Mouse (Mus musculus): ENCODE data around the gene Fam166a. TPM values are rescaled to one million over a fixed set of nuclear protein-coding genes. Genes with fewer than 3 reads are reported as not detected.
A peak's percentile ranks its signal among the peaks of the same experiment; 100 is the strongest.
"Not testable (repeated sequence)": the region's sequence is repeated elsewhere in the genome, so short reads cannot be mapped to it uniquely, and the experiment has no call there.

Gene Fam166a
- polyA plus RNA-seq, 1 experiment from 2014 or later: 1.1 TPM

DNA sequence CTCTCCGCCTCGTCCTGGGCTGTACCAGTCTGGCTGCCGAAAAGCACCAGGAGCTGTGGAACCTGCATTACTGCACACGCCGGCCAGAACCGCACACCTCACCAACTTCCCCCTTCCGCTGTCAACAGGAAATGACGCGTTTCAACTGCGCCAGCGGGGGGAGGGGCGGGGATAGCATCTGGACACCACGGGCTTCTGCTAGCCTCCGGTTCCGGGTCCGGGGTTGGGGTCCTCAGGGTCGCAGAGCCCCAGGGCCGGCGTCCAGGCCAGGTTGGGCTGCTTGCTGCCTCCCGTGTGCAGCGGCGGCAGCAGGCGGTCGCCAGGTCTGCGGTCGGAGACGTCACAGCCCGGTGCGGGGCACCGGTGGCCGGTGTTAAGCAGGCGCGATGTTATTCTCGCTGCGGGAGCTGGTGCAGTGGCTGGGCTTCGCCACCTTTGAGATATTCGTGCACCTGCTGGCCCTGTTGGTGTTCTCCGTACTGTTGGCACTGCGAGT, 36.8 kb downstream of the Fam166a start, which contains the start of gene Tmem203:
Tmem203 (plus strand) TSS at position 156 of the 496 bp plus-strand sequence.
- peak within 1 kb of the TSS; percentile 96 for H3K4me2 ChIP-seq (ENCODE audit: low read length)
- WGBS: under 1% methylated on average over 38 of the region's 39 CpGs
- H3K36me3 ChIP-seq (ENCODE audit: control insufficient read depth, insufficient read depth, low read length): peaks cover 21% of the 10 kb centered on the region
- ATAC-seq (peak; percentile 94), DNase-seq (ENCODE audit: low spot score) (peak; percentile 95)
- H3K9ac ChIP-seq (ENCODE audit: low read length): peak within 1 kb of the TSS; percentile 86
- peak within 1 kb of the TSS; percentile 97 for H3K4me3 ChIP-seq (ENCODE audit: low read depth, low read length)
- no peaks in the 10 kb centered on the region for H3K9me3 ChIP-seq (replicated peaks; ENCODE audit: control insufficient read depth, low read length)
- H3K27me3 ChIP-seq (replicated peaks; ENCODE audit: control insufficient read depth, insufficient read depth, low read length): no peaks in the 10 kb centered on the region
- peak within 1 kb of the TSS; percentile 70 for H3K27ac ChIP-seq (ENCODE audit: low read depth, low read length)
- H3K4me1 ChIP-seq (ENCODE audit: control insufficient read depth, insufficient read depth, low read length): peaks cover 12% of the 10 kb centered on the region

DNA sequence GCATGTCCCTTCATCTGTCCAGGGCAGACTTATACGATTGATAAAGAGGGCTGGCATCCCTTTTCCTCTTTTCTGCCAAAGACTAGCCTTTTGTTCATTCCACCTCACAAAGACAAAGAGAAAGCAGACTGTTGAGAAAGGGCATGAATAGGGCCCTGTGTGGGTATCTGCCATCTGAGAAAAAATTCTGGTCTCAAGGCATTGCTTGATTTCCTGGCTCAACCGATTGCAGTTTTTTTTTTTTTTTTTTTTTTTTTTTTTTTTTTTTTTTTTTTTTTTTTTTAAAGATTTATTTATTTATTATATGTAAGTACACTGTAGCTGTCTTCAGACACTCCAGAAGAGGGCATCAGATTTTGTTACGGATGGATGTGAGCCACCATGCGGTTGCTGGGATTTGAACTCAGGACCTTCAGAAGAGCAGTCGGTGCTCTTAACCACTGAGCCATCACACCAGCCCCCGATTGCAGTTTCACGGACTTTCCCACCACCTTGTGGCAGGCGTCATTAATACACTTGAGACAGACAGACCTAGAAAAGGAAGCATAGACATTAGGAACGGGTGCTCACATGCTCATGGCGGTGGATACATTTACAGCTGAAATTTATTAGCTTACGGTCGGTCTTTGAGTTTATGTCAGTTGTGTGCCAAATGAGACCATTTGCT, 38.0 kb downstream of the Fam166a start:
- H3K27ac ChIP-seq (ENCODE audit: low read depth, low read length); H3K9me3 ChIP-seq (replicated peaks; ENCODE audit: control insufficient read depth, low read length); H3K27me3 ChIP-seq (replicated peaks; ENCODE audit: control insufficient read depth, insufficient read depth, low read length); ATAC-seq; DNase-seq (ENCODE audit: low spot score): not testable (repeated sequence)
- Histone ChIP-seq H3K9ac (ENCODE audit: low read length) (peak overlapping the region; percentile 86; the same call in 1 of the 2 replicates), H3K4me3 (ENCODE audit: low read depth, low read length) (peak overlapping the region; percentile 97), H3K36me3 (ENCODE audit: control insufficient read depth, insufficient read depth, low read length) (peaks cover 11% of the 10 kb centered on the region), H3K4me1 (ENCODE audit: control insufficient read depth, insufficient read depth, low read length) (peaks cover 12% of the 10 kb centered on the region), H3K4me2 (ENCODE audit: low read length) (peak overlapping the region; percentile 96)
- WGBS: 49% methylated on average over 11 of the region's 12 CpGs

DNA sequence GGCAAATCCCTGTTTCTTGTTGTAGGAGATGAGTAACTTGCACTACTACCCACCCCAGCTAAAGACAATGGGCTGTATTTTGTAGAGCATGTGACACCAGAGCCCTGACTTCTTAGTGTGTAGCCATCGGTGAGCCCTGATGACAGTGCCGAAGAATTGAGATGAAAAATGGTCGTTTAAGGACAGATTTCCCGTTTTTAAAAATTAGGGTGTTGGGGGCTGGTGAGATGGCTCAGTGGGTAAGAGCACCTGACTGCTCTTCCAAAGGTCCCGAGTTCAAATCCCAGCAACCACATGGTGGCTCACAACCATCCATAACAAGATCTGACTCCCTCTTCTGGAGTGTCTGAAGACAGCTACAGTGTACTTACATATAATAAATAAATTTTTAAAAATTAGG, 38.7 kb downstream of the Fam166a start:
- not testable (repeated sequence) for DNase-seq (ENCODE audit: low spot score); H3K4me3 ChIP-seq (ENCODE audit: low read depth, low read length); H3K4me2 ChIP-seq (ENCODE audit: low read length); H3K9me3 ChIP-seq (replicated peaks; ENCODE audit: control insufficient read depth, low read length); H3K36me3 ChIP-seq (ENCODE audit: control insufficient read depth, insufficient read depth, low read length); H3K27ac ChIP-seq (ENCODE audit: low read depth, low read length); ATAC-seq; H3K9ac ChIP-seq (ENCODE audit: low read length); H3K27me3 ChIP-seq (replicated peaks; ENCODE audit: control insufficient read depth, insufficient read depth, low read length)
- 89% methylated on average over 5 of the region's 5 CpGs for WGBS
- H3K4me1 ChIP-seq (ENCODE audit: control insufficient read depth, insufficient read depth, low read length): peaks cover 15% of the 10 kb centered on the region

DNA sequence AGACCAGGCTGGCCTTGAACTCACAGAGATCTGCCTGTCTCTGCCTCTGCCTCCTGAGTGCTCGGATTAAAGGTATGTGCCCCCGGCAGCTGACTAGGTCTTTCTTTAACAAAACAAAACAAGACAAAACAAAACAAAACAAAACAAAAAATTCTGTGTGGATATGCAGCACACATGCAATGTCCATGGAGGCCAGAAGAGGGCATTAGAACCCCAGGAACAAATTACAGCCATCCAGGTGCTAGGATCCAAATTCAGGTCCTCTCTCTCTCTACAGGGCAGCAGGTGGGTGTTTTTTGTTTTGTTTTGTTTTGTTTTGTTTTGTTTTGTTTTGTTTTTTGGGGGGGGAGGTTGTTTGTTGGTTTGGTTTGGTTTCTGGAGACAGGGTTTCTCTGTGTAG, 40.3 kb downstream of the Fam166a start:
- Histone ChIP-seq H3K27me3 (replicated peaks; ENCODE audit: control insufficient read depth, insufficient read depth, low read length) (peaks cover 9% of the 10 kb centered on the region), H3K4me2 (ENCODE audit: low read length) (no peak overlapping the region), H3K4me1 (ENCODE audit: control insufficient read depth, insufficient read depth, low read length) (peaks cover 23% of the 10 kb centered on the region), H3K9me3 (replicated peaks; ENCODE audit: control insufficient read depth, low read length) (no peaks in the 10 kb centered on the region), H3K4me3 (ENCODE audit: low read depth, low read length) (no peak overlapping the region), H3K27ac (ENCODE audit: low read depth, low read length) (no peak overlapping the region), H3K9ac (ENCODE audit: low read length) (no peak overlapping the region), H3K36me3 (ENCODE audit: control insufficient read depth, insufficient read depth, low read length) (no peaks in the 10 kb centered on the region)
- ATAC-seq: no peak
- DNase-seq (ENCODE audit: low spot score): no peak
- 36% methylated on average over 2 of the region's 2 CpGs for WGBS

DNA sequence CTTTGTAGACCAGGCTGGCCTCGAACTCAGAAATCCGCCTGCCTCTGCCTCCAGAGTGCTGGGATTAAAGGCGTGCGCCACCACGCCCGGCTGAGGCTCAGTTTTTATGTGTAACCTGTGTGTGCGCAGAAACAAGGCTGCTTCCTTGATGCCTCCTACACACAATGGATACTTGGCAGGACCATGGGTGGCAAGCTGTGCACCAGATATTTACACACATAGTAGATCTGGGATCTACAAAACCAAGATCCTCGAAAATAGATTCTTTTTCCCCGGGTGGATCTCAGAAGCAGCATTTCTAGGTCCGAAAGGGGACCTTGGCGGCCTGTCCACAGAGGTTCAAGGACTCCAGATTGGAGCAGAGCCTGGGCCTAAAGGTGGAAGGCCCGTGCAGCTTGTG, 43.3 kb downstream of the Fam166a start:
- no peak for DNase-seq (ENCODE audit: low spot score)
- peak overlapping the region; percentile 54; the same call in 1 of the 2 replicates for H3K27ac ChIP-seq (ENCODE audit: low read depth, low read length)
- H3K36me3 ChIP-seq (ENCODE audit: control insufficient read depth, insufficient read depth, low read length): no peaks in the 10 kb centered on the region
- peak overlapping the region; percentile 54; the same call in 1 of the 2 replicates for H3K9ac ChIP-seq (ENCODE audit: low read length)
- H3K4me2 ChIP-seq (ENCODE audit: low read length): peak overlapping the region; percentile 99
- no peaks in the 10 kb centered on the region for H3K9me3 ChIP-seq (replicated peaks; ENCODE audit: control insufficient read depth, low read length)
- H3K4me1 ChIP-seq (ENCODE audit: control insufficient read depth, insufficient read depth, low read length): peaks cover 35% of the 10 kb centered on the region
- WGBS: 48% methylated on average over 12 of the region's 12 CpGs
- H3K4me3 ChIP-seq (ENCODE audit: low read depth, low read length): peak overlapping the region; percentile 81
- ATAC-seq: no peak
- H3K27me3 ChIP-seq (replicated peaks; ENCODE audit: control insufficient read depth, insufficient read depth, low read length): peaks cover 13% of the 10 kb centered on the region

DNA sequence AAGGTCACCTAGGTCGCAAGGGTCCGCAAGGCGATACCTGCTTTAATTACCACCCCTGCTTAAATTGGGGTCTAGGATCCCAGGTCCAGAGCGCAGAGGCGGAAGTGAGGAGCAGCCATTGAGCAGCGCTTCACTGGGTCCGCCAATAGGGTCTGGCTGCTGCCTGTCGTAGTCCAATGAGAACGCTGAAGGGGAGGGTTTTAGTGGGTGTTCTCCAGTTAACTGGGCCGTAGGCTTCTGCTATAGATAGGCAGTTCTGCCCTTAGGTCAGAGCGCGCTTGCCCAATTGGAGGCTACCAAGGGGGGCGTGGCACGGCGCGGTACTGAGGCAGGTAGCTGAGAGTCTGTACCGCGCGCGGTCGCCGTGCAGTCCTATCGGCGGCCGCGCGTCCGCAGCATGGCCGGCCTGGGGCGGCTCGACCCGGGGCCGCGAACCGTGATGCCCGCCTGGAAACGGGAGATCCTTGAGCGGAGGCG, 43.8 kb downstream of the Fam166a start, which contains the start of gene Tprn:
Tprn (plus strand) TSS at position 328 of the 477 bp plus-strand sequence.
- Histone ChIP-seq H3K4me3 (ENCODE audit: low read depth, low read length) (peak within 1 kb of the TSS; percentile 81), H3K4me1 (ENCODE audit: control insufficient read depth, insufficient read depth, low read length) (peaks cover 40% of the 10 kb centered on the region), H3K36me3 (ENCODE audit: control insufficient read depth, insufficient read depth, low read length) (no peaks in the 10 kb centered on the region), H3K27ac (ENCODE audit: low read depth, low read length) (peak within 1 kb of the TSS; percentile 54; the same call in 1 of the 2 replicates), H3K4me2 (ENCODE audit: low read length) (peak within 1 kb of the TSS; percentile 99), H3K9ac (ENCODE audit: low read length) (peak within 1 kb of the TSS; percentile 75), H3K9me3 (replicated peaks; ENCODE audit: control insufficient read depth, low read length) (no peaks in the 10 kb centered on the region), H3K27me3 (replicated peaks; ENCODE audit: control insufficient read depth, insufficient read depth, low read length) (peaks cover 13% of the 10 kb centered on the region)
- ATAC-seq: peak; percentile 99
- under 1% methylated on average over 39 of the region's 39 CpGs for WGBS
- peak; percentile 99 for DNase-seq (ENCODE audit: low spot score)

DNA sequence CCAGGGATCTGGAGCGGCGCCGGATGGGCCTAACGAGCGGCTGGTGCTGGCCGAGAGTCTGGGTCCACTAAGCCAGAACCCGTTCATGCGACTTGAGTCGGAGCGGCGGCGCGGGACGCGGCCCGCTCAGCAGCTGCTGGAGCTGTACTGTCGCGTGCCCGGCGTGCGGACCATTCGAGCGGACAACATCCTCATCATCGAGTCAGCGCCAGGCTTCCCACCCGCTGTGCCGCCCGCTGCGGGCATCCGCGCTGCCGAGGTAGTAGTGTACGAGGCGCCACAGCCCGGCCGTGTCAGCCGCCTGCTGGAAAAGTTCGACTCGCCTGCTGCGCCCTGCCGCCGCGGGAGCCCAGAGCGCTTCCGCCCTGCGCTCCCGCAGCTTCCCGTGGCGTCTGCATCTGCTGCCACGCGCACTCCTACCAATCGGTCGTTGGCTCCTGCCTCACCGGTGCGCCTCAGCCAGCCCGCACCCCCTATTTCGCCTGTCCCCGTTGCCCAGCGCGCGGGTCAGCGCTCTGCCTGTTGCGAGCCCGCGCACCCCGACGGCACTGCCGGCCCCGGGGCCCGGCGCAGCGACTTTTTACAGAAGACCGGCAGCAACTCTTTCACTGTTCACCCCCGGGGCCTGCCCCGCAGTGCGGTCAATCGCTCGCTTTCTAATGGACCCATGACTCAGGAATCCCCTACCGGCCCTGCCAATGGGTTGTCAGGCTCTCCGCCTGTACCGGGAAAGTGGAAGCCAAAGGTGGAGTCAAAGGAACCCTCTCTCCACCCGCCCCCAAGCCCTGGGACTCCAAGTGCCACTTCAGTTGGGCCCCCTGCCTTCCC, 44.5 kb downstream of the Fam166a start:
- Histone ChIP-seq H3K27me3 (replicated peaks; ENCODE audit: control insufficient read depth, insufficient read depth, low read length) (peaks cover 13% of the 10 kb centered on the region), H3K36me3 (ENCODE audit: control insufficient read depth, insufficient read depth, low read length) (no peaks in the 10 kb centered on the region), H3K4me1 (ENCODE audit: control insufficient read depth, insufficient read depth, low read length) (peaks cover 41% of the 10 kb centered on the region), H3K4me2 (ENCODE audit: low read length) (peak overlapping the region; percentile 99), H3K9ac (ENCODE audit: low read length) (peak overlapping the region; percentile 75), H3K4me3 (ENCODE audit: low read depth, low read length) (peak overlapping the region; percentile 81), H3K27ac (ENCODE audit: low read depth, low read length) (no peak overlapping the region; the same call in 1 of the 2 replicates), H3K9me3 (replicated peaks; ENCODE audit: control insufficient read depth, low read length) (no peaks in the 10 kb centered on the region)
- ATAC-seq (peak; percentile 28; the same call in 1 of the 2 replicates), DNase-seq (ENCODE audit: low spot score) (peak; percentile 45)
- WGBS: under 1% methylated on average over 75 of the region's 82 CpGs

DNA sequence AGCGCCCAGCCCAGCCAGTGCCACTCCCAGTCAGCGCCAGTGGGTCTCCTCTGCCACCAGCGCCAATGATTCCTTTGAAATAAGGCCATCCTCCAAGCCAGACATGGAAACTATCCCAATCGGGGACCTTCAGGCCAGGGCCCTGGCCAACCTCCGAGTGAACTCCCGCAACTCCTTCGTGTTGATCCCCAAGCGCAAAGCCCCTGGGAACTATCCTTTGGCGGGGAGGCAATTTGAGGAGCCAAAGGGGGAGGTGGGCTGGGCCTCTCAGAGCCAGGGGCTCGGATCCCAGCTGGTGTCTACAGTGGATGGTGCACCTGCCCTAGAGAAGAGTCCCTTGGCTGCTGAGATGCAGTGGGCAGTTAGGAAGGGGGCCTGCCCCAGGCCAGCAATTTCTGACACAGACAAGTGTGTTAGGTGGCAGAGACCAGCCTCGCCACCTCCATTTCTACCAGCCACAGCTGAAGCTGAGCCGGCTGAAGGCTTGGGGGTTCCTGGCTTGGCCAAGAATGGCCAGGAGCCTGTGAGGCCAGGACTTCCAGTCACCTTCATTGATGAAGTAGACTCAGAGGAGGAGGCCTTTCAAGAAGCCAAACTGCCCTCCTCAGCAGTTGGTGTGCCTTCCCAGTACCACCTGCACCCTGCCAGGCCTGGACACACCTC, 45.2 kb downstream of the Fam166a start:
- Histone ChIP-seq H3K27me3 (replicated peaks; ENCODE audit: control insufficient read depth, insufficient read depth, low read length) (peaks cover 13% of the 10 kb centered on the region), H3K4me1 (ENCODE audit: control insufficient read depth, insufficient read depth, low read length) (peaks cover 41% of the 10 kb centered on the region), H3K4me2 (ENCODE audit: low read length) (peak overlapping the region; percentile 99), H3K27ac (ENCODE audit: low read depth, low read length) (no peak overlapping the region), H3K4me3 (ENCODE audit: low read depth, low read length) (peak overlapping the region; percentile 81), H3K9me3 (replicated peaks; ENCODE audit: control insufficient read depth, low read length) (no peaks in the 10 kb centered on the region), H3K9ac (ENCODE audit: low read length) (peak overlapping the region; percentile 75), H3K36me3 (ENCODE audit: control insufficient read depth, insufficient read depth, low read length) (peaks cover 3% of the 10 kb centered on the region; the same call in 1 of the 2 replicates)
- ATAC-seq (no peak), DNase-seq (ENCODE audit: low spot score) (no peak)
- 21% methylated on average over 12 of the region's 12 CpGs for WGBS

Measured in forebrain, embryonic 14.5 days (tissue).